Mouse (Mus musculus): ENCODE data around the gene Abat.

The Abat gene

DNA sequence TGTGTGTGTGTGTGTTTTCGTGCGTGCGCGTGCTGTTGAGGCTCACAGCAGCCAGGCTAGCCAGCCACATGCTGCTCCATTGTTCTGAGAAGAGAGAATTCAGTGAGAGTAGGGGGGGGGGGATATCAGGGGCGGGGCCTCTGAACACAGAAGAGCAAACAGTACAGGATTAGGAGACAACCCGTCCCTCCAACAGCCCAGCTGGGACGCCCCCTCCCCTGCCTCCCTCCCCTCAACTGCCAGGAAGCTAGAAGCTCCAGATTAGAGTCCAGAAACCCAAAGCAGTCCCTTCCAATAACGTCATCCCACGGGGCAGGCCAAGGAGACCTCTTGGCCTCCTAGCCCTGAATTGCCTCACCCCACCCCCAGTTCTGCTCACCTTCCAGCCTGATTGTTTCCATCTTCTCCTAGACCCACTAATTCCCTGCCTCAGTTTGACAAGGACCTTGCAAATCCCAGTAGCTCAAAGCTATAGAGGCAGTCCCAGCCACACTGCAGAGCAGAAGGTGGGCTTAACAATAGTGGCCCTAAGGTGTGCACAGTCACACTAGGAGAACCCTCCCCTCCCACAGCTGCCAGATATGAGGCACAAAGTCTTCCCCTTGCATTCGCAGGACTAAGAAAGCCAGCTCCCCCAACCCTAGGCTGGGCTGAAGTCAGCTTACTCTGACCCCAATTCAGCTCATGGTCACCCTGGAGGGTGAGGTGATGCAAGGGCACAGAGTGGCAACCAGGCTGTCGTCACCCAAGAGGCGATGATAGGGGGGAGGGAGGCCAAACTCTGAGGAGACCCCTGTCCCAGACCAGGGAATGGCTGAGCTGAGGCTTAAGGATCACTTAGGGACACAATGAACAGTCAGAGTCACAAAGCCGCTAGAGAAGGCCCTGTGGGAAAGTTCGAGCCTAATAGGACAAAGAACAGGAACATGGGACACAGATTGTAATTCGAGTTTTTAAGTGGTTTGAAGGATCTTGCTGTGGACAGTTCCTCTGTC lies 157.1 kb downstream of the Abat start:
- in situ Hi-C loops (cut with MboI, MseI): no loop called here

Measured in T-helper 2 cell (primary cell).